Mouse (Mus musculus) CD4-positive, CD25-positive, alpha-beta regulatory T cell, adult 2 months (primary cell): Measurements from ENCODE around the gene Gda.

ENCODE experiments used
- DNase-seq: peaks from one replicate; pipeline ENCODE4 v3.0.0-alpha.2; 2012; ENCODE audit warnings: low read depth, low spot score

Gene Gda

DNA sequence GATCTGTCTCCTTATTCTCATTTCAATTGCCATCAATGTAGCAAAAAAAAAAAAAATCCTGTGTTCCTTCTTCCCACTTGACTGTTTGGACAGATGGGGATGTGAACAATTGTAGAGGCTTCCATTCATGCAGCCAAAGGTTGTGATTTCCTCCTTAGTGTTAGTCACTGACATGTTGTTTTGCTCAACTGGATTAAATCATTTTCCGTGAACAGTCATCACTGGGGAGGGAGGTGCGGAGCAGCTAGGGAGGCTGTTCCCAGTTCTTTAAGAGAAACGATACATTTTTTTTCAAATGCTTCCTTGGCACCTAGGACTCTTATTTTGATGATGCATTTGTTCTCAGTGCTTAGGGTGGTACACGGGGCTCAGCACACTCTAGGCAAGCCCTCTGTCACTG, 15.8 kb downstream of the Gda start:
- no peak for DNase-seq

DNA sequence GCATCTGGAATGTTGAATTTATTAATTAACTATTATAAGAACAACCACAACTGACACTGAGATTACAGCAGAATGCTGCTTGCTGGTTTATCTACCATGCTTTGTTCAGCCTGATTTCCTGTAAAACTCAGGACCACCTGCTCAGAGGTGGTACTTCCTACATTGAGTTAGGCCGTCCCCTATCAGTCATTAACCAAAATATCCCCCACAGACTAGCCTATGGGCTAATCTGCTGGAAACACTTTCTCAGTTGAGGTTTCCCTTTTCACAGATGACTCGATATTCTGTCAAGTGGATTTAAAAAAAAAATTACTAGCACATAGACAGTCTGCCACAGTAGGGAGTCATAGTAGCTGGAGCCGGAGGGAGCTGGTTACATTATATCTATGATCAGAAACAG, 31.5 kb downstream of the Gda start:
- no peak for DNase-seq

DNA sequence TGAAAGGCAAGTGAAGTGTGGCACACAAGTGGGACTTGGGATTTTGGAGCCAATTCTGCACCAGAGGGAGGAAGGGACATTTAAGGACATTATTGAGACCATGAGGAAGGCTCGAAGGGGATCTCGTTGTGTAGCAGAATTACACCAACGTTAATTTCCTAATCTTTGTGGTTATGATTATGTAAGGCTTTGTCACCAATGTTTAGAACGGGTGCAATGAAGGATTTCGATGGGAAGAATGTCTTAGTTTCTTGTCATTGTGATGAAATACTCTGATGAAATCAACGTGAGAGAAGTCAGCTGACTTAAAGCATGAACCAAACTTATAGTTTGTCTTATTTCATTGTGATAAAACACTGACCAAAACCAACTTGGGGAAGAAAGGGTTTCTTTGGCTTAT, 32.4 kb downstream of the Gda start:
- no peak for DNase-seq

DNA sequence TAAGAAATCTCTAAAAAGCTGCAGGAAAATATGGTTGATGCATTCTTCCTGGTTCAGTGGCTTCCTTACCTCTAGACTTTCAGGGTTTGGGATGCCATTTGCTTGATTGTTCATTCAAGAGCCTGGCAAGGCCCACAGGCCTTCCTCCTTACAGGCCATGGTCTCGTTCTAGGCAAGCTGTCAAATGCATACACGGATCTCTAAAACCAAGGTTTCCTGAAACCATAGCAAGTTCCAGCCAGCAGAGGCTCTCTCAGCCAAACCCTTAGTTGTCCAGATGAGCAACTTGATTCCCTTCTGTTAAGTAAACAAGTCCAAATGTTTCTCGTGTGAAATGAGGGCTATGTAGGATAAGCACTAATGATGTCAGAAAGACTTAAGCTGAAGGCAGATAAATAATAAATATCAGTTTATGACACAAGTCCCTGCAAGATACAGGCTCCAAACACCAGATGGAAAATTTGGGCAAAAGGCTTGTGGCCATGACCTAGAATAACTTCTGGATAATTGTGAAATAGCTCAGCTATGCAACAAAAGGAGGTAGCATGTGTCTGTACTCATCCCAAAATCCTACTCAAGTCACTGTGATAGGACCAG, 34.0 kb downstream of the Gda start:
- DNase-seq = no peak

DNA sequence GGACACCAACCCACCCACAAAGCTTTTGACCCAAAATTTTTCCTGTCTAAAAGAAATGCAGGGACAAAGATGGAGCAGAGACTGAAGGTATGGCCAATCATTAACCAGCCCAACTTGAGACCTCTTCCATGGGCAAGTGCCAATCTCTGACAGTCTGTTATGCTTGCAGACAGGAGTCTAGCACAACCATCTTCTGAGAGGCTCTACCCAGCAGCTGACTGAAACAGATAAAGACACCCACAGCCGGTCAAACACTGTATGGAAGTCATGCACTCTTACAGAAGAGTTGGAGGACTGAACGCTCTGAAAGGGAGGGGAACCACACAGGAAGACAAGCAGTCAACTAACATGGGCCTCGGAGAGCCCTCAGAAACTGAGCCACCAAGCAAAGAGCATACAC, 36.7 kb downstream of the Gda start:
- DNase-seq = no peak

DNA sequence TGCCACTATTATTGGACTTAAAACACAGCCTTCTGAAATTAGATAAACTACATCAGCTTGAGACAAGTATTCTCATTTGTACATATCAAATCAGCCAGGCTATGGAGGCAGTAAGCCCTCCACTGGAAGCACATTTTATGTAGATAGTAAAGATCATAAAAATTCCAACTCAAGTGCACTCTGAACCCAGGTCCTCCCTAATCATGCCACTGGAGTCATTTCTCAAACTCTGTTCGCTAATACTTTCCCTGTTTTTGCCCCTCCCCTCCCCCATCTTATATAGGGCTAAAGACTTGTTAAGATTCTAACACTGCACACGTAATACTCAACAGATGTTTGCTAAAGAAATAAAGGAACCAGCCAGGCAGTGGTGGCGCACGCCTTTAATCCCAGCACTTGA, 39.9 kb downstream of the Gda start:
- DNase-seq = no peak

DNA sequence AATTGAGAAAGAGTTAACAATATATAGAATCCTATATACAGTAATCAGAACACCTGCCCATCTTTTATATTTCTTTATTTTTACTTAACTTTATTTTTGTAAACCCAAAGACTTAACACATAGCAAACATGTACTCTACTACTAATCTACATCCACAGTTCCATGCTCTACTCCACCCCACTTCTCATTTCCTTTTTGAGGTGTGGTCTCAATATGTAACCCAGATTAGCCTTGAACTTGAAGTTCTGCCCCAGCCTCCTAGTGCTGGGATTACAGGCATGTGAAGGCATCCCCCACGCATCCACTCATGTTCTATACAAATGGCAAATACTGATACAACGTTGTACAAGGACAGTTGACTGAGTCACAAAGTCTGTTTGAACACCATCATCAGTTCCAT, 40.4 kb downstream of the Gda start:
- no peak for DNase-seq

DNA sequence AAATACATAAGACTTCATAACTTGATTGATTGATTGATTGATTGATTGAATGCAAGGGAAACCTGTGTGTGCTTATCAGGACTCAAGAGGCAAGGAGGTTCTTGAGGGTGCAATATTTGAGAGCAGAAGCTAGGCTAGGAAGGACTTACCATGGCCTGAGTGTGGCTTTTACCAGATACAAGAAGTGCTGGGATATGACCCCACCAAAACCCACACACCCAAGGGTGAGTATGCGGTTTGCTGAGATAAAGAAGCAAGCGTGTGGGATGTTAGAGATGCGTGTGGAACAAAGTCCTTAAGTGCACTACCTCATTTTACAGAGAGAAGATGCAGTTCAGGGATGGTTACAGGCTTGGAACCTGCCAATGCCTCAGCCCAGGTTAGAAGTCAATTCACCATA, 41.0 kb downstream of the Gda start:
- no peak for DNase-seq

DNA sequence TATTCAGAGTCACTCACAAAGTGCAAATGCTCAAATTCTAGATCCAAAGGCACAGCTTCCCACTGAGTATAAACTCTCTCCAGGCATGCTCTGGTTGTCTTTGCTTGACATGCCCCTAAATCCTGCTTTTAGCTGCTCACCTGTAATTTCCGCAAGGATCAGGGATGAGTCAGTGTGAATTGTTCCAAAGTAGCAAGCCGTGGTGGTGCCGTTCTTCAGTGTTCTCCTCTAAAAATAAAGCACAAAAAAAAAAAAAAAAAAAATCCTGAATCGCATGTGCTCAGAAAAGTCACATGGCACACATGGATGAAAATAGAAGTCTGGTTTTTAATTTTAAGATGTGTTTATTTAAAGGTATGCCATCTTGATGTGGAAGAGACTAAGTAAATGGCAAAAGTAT, 47.9 kb downstream of the Gda start:
- no peak for DNase-seq

DNA sequence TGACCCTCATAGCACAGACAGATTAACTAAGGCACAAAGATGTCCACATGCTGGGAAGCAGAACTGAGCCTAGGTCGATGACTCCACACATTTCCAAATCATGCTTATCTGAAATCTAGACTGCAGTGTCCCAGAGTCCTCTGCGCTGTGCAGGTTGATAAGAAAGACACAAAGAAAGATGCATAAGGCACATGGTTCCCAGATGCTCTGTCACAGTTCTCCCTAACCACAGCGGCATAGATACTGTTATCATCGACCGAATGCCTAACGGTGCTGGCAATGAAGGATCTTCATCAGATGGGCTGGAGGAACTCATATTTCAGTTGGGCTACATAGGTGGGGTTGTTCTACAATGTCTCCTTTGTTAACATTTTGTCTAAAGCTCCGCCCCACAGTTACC, 49.5 kb downstream of the Gda start:
- DNase-seq = no peak

DNA sequence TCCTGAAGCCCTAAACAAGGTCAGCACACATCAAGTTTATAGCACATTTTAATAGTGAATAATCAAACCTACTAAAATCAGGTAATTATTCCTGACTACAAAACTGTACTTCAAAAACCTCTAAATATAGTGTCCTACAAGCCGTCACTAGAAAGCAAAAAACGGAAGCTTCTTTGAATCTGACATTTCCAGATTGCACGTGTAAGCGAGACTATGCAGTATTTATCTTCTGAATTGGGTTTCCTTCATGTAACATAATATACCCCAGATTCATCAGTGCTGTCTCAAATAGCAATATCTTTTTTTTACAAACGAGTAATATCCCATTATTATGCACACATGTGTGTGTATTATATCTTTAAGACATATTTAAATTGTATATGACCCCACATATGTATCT, 54.8 kb downstream of the Gda start:
- DNase-seq = no peak

DNA sequence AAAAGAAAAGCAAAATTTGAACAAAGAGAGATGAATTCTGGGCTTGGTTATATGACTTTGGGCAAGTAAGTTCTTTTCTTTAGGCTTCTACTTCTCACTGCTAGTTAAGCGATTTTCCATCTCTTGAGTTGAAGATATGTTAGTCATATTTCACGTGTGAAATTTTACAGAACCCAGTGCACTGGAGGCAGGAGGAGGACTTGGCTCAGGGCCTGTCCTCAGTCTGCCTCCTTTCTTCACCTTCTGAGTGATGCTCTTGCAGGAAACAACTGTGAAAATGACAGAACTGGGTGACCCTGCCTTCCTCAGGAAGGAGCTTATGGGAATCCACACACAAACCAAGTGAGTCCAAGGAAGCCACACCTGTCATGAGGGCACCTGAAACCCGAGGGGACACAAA, 57.9 kb downstream of the Gda start:
- no peak for DNase-seq

DNA sequence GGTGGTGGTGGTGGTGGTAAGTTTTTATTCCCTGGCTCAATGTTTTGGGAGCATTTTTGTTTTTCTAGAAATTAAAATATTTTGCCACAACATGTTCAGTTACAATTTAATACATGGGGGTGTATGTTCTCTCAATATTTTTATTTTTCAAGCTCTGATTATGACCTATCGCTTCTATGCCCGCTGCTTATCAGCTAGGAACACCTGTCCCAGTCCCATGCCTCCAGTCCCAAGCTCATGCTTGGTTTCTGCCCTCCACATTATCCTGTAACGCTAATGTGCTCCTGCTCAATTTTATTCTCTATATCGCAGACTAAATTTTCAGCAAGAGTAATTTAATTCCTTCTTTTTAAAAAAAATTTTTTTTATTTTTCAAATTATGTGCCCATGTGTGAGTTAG, 64.1 kb downstream of the Gda start:
- no peak for DNase-seq

DNA sequence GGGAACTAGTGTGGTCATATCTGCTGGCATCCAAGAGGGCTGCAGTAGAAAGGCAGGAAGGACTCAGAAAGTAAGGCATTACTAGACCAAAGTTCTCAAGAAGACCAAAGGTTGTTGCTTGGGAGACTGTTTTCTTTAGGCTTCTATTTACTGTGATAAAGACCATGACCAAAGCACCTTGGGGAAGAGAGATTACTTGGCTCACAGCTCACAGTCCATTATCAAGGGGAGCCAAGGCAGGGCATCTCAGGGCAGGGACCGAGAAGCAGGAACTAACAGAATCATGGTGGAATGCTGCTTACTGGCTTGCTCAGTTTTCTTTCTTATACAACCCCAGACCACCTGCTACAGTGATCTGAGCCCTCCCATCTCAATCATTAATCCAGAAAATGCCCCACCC, 65.9 kb downstream of the Gda start:
- DNase-seq = no peak

DNA sequence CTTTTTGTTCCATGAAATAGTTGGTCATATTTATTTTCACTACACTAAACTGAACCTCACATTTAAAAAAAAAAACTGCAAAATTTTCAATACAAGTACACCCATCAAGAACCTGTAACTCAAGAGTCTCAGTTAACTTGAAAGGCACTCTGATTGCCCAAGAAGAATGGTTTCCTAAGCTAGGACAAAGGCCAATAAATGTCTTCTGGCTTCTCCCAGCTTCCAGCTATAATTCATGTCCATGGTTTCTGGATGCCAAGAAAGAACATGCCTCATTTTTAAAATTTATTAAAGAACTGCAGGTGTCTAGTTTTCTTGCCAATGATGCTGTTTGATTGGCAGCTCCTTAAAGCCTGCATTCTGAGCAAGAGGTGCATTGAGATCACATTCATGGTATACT, 75.3 kb downstream of the Gda start:
- DNase-seq = no peak

DNA sequence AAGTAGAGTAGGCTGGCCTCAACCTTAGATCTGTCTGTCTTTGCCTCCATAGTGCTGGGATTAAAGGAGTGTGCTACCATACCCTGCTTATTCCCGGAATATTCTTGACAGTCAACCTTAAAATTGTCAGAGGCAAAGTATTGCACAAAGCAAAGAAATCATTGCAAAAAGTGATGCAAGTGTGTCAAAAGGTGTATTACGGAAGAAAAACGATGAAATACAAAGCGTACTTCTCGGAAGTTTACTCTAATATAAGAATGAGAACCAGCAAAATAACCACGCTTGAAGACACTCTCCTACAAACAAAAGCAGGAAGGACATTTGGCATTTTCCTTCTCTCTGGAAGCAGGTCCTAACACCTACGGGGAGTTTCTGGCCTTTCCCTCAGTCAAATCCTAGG, 76.9 kb downstream of the Gda start:
- no peak for DNase-seq

DNA sequence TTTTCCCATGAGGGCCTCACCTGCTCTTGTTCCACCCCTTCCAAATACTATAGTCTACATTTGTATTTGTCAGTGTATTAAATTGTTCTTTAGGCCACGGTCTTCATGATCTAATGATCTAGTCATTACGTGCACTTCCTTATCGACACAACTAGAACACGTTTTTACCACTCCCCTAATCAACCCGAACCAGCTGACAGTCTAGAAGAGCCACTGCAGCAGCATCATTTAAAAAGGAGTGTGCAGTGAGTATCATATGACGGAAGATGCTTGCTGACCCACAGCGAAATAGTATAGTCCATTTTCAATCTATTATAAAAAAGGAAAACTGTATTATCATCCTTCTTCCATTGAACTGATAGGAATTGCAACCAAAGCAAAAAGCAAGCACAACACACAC, 82.3 kb downstream of the Gda start:
- no peak for DNase-seq

DNA sequence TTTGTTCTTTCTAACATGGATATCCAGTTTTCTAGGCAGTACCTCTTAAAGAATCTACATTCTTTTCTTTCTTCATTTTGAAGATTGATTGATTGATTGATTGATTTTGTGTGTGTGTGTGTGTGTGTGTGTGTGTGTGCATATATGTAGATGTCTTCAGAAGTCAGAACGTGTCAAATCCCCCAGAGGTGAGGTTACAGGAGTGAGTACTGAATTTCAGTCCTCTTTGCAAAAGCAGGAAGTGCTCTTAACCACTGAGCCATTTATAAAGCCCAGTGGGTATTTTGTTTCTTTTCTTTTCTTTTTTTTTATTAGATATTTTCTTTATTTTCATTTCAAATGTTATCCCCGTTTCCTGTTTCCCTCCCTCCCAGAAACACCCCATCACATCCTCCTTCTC, 86.4 kb downstream of the Gda start:
- DNase-seq = no peak

DNA sequence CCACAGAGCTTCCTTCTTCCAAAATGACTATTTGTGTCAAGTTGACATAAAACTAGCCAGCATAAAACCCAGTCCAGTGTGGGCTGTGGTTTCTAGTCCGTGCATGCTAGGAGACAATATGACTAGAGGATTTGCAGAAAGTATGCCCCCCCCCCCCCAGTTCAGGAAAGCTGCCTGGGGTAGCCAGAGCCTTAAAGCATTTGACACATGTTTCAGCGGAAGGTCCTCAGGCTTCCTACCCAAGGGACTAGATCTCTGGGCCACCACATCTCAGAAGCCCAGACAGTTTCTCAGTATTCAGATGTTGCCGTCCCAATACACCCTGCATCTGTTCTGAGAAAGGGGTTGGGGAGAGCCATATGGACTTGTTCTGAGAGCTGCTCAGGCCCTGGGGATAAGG, 89.0 kb downstream of the Gda start:
- no peak for DNase-seq

DNA sequence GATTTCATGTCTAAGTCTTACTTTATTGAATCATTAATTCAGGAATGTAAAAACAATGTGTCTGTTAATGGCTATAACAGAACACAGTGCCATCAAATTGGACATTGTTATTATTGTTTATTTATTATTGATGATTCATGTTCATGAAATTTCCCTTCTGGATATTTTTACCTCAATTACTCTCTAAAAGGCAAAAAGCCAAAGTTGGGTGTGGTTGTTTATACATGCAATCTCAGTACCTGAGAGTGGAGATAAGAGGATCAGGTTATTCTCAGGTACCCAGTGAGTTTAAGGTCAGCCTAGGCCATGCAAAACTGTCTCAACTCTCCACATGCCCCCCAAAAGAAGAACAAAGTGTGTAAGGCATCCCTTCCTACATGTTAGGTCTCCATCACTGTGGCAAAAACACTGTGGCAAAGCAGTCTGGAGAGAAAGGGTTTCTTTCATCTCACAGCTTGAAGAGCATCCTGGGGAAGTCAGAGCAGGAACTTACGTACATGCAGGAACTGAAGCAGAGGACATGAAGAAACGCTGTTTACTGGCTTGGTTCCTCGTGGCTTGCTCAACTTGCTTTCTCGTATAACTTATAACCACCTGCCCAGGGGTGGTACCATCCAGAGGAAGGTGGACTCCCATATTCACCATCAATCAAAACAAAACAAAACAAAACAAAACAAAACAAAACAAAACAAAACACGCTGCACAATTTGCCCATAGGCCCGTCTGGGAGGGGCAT, 89.6 kb downstream of the Gda start:
- DNase-seq = no peak

DNA sequence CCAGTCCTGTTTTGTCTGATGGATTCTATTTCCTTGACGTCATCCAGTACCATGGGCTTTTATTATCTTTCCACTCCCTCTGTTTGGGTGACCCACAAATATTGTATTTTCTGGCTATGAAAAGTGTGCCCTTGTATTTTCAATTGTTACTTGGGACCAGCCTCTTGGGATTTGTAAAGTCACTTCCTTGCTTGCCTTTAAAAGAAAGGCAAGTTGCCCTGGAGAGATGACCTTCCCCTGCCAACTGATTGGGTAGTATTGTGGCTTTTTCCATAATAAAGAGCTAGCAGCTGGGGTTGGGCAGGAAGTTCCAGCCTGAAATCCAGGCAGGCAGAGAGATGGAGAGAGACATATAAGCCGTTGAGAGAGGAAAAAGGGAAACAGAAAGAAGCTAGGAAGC, 91.5 kb downstream of the Gda start:
- DNase-seq = no peak

DNA sequence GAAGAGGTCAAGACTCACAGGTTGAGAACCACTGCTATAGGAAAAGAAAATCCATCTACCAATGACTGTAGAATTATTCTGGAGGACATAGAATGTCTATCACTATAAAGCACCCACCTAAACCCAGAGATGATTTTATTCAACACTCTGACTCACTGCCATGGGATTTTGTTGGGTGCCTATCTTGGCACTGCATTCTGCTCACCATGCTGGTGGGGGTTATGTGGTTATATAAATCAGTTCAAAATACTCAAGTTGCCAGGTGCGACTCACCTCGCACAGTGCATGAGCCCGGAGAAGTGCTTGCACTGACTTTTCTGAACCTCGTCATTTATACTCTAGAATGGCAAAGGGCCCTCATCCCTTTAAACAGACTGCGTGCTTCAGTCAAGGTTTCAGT, 94.0 kb downstream of the Gda start:
- DNase-seq = no peak

DNA sequence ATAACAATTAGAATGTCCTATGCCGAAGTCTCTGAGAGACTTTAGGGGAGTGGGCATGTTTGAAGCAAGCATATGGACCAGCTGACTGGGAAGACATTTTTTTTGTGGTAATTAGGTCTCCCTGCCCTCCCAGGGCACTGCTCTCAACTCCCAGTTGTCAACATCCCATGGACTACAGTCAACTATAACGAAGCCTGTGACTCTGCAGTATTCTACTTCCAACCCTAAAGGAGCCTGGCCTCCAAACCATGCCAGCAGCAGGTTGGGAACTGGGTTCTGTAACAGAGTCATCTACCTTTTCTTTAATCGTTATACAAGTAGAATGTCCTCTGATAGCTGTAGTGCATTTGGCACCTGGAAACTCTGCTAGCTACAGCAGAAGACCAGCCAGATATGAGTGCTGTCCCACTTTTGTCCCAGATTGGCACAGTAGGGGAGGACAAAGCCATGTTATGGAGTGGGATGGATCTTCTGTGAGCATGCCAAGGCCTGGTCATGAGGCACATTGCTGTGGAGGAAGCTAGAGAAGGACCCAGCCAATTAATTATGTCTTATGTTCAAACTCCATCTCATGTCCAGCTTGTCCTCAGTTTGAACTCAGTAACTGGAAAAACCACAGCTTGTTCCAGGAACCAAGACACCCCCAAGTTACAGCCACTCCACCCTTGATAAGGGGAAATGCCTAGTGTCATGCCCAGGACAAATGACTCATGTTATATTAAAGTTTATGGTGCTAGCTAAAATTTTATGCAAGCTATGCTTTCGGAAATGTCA, 96.6 kb downstream of the Gda start:
- no peak for DNase-seq
